Mouse (Mus musculus): Measurements from ENCODE around the gene Setd6.

DNA sequence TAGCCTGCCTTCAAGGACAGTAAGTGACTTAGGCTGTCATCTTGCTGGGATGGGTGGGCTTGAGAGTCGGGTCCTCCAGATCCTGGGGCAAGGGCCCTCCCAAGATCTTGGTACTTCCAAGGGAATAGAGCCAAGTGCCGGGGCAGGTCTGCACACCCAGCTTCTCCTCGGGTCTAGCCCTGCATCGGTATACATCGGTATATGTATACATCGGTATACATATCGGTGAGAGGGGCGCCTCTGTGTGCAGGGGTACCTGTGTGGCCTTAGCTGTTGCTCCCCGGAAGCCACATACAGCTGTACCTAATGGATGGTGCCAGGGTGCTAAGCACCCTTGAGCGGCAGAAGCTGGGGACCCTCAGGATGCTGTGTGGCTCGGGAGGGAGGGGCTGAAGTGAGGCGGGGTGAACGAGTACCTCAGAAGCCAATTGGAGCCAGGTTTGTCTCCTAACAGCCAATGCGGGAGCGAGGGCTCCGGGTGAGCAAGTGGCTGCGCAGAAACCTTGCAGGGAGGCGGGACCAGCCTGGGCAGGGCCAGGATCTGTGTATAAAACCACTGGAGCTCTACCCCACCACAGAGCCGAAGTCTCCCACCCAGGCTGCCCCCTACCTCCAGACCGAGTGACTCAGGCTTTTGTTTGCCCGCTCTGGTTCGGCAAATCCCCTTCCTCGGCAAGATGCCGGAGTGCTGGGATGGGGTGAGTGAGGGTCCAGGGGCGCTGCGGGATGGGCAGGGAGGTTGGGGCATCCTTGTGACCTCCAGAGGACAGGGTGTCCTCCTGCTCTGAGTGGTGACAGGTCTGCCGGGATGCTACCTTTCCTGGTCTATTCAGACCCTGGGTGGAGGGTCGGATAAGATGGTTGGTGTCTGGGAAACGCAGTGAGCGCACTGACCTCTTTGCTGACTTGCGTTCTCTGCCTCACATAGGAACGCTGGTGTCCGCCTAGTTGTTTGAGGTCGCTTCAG, 12.9 kb upstream of the Setd6 start:
- TF ChIP-seq POLR2AphosphoS2 (IDR thresholded peaks at IDR 0.05; ENCODE audit: insufficient read length, low read depth) (no peak), POLR2A (IDR thresholded peaks at IDR 0.05; ENCODE audit: insufficient read length, low read depth) (no peak), E2F4 (IDR thresholded peaks at IDR 0.05; ENCODE audit: insufficient read depth) (no peak), TCF12 (IDR thresholded peaks at IDR 0.05; ENCODE audit: insufficient read depth, poor library complexity, severe bottlenecking) (no peak), MAX (IDR thresholded peaks at IDR 0.05; ENCODE audit: low read depth) (no peak), MYOG (IDR thresholded peaks at IDR 0.05; ENCODE audit: control insufficient read depth in 1 of 3, insufficient read depth in 1 of 3, insufficient read length in 2 of 3, low read depth in 2 of 3) (no peak), MYOD1 (IDR thresholded peaks at IDR 0.05; ENCODE audit: control insufficient read depth in 1 of 3, insufficient read length in 2 of 3, low read depth in 2 of 3) (no peak), USF1 (IDR thresholded peaks at IDR 0.05; ENCODE audit: low read depth) (no peak), TCF3 (IDR thresholded peaks at IDR 0.05; ENCODE audit: insufficient read length, low read depth) (no peak), REST (IDR thresholded peaks at IDR 0.05; ENCODE audit: insufficient read depth, insufficient read length) (no peak), SRF (IDR thresholded peaks at IDR 0.05; ENCODE audit: control insufficient read depth, insufficient read length, low read depth) (no peak)

All from myocyte (in vitro differentiated cells).